Mouse (Mus musculus): Measurements from ENCODE around the gene Arpc1b.
"Not testable (repeated sequence)": the region's sequence is repeated elsewhere in the genome, so short reads cannot be mapped to it uniquely, and the experiment has no call there.

The Arpc1b gene

GRCm38 (mm10) chr5:145114606-145115473, 825 bp downstream of the Arpc1b start:
- DNase-seq (ENCODE audit: low read depth, low spot score), result no peak

GRCm38 (mm10) chr5:145115736-145116135, 1.7 kb downstream of the Arpc1b start:
- no peak for DNase-seq (ENCODE audit: low read depth, low spot score)

GRCm38 (mm10) chr5:145116316-145116715, 2.3 kb downstream of the Arpc1b start:
- DNase-seq (ENCODE audit: low read depth, low spot score), result peak; percentile 40

DNA sequence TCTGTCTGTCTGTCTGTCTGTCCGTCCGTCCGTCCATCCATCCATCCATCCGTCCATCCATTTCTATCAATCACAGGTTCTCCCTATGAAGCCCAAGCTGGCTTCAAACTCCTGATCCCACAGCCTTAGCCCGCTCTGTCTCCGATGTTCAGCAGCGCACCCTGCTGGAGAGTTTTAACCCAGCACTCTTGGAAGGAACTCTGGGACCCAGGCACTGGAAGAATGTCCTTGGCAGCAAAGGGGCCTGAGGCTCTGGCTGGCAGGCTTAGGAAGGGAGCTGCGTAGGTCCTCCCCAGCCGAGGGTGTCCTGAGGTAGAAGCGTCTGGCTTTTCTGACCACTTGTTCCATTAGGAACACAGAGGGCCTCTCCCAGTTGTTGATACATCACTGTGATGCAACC, 2.9 kb downstream of the Arpc1b start:
- DNase-seq (ENCODE audit: low read depth, low spot score), result no peak

DNA sequence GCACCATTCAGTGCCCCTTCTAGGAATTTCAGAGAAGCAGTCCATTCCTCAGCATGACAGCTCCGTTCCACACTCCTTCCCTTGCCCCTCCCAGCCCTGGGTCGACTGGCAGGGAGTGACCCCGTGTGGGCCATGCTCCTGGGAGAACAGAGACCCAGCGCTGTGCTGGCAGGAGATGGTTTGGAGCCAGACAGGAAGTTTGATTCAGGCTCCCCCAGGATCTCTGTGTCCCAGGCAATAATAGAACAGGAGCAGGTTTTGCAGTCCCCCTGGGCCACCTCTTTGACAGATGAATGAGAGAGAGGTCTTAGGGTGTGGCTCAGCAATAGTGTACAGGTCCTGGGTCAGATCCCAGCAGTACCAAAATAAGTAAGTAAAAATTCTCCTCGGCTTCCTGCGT, 4.0 kb downstream of the Arpc1b start:
- no peak for DNase-seq (ENCODE audit: low read depth, low spot score)

- DNase-seq (ENCODE audit: low read depth, low spot score), result no peak
Measured at GRCm38 (mm10) chr5:145118461-145118860, 4.4 kb downstream of the Arpc1b start.

DNA sequence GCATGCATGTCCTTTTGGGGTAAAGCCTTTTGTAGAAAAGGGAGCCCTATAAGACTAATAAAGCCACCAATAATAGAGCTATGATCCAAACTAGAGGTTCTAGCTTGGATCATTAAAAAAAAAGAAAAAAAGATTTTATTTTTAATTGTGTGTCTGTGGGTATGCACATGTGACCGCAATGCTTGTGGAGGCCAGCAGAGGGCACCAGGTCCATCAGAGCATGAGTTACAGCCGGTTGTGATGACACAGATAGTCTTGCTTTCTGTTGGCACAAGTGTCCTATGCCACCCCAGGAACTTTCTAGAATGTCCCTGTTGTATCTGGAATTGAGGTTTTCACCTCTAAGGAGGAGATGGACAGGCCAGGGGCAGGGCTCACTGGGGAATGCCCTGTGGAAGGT, 5.4 kb downstream of the Arpc1b start:
- no peak for DNase-seq (ENCODE audit: low read depth, low spot score)

DNA sequence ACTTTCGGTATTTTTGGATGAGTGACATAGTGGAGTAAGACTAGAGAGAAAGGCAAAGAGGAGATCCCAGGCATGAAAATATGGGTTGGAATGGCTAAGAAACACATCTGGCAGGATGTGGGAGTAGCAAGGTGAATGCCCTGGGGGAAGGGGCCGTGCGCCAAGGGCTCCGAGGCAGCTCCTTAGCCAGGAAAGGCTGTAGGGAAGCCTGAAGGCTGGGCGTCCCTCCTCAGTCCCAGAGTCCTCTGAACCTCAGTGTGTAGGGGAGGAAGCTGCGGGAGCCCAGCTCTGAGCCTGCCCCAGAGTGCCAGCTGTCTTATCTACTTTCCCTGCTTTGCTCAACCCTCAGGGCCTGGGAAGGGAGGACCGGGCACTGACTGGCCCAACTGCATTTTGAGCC, 6.9 kb downstream of the Arpc1b start:
- DNase-seq (ENCODE audit: low read depth, low spot score), result no peak

DNA sequence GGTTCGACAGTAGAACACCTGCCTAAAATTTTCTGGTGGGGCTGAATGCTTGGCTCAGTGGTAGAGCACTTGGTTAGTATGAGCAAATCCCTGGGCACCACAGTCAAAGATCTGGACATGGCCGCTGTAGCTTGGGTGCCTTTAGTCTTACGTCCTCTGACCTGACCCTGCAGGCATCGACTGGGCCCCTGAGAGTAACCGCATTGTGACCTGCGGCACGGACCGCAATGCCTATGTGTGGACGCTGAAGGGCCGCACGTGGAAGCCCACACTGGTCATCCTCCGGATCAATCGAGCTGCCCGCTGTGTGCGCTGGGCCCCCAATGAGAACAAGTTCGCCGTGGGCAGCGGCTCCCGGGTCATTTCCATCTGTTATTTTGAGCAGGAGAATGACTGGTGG, 9.4 kb downstream of the Arpc1b start:
- no peak for DNase-seq (ENCODE audit: low read depth, low spot score)

- DNase-seq (ENCODE audit: low read depth, low spot score), result no peak
Measured at GRCm38 (mm10) chr5:145126580-145126979, 12.6 kb downstream of the Arpc1b start.

GRCm38 (mm10) chr5:145129124-145129523, 15.1 kb downstream of the Arpc1b start:
- no peak for DNase-seq (ENCODE audit: low read depth, low spot score)

DNA sequence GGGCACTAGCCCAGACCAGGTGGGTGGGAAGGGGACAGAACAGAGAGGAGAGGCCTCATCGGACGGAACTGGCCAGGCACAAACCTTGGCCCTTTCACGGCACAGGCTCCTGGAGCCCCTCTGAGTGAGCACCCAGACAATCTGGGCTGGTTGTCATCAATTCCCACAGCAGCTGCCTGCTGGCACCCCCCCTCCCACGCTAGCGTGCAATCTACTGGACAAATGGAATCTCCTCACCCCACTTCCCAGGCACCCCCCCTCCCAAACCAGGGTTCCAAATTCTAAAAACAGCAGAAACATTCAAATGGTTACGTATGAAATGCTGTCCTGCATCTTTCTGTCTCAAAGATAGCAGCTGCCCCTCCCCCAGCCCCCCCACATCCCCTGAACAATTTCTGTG, 15.8 kb downstream of the Arpc1b start:
- DNase-seq (ENCODE audit: low read depth, low spot score), result not testable (repeated sequence)

DNA sequence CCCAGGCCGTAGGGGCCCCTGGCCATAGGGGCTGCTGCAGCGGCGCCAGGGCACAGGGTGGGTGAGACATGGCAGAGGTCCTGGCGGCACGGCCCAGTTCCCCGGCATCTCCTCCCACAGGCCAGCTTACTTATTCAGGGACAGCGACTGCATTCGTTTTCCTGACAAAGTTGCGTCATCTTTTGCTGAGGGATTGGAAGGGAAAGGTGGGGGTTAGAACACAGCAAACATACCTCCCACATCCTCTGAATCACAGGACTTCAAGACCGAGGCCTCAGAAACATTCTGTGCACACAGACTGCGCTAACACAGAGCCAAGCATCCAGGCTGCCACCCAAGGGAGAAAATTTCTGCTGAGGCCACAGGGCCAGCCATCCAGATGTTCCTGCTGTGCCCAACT, 16.2 kb downstream of the Arpc1b start:
- peak; percentile 94 for DNase-seq (ENCODE audit: low read depth, low spot score)

DNA sequence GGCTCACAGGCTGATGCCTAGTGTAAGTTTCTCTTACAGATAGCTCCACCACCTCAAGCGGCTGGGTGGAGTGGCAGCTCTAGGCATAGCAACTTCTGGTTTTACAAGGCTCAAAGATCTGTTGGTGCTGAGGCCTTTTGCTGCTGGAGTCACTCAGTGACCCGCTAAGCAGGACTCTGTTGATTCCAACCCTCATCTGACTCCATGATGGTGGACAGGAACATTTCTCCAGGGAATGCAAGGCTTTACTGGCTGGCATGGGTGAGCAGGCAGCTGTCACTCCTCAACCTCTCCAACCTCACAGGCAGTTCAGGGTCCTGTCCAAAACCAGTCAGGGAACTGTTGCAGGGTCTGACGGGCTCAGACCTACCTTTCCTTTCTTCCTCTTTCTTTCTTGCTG, 17.0 kb downstream of the Arpc1b start:
- no peak for DNase-seq (ENCODE audit: low read depth, low spot score)

- DNase-seq (ENCODE audit: low read depth, low spot score), result not testable (repeated sequence)
Measured at GRCm38 (mm10) chr5:145133275-145133674, 19.3 kb downstream of the Arpc1b start.

DNA sequence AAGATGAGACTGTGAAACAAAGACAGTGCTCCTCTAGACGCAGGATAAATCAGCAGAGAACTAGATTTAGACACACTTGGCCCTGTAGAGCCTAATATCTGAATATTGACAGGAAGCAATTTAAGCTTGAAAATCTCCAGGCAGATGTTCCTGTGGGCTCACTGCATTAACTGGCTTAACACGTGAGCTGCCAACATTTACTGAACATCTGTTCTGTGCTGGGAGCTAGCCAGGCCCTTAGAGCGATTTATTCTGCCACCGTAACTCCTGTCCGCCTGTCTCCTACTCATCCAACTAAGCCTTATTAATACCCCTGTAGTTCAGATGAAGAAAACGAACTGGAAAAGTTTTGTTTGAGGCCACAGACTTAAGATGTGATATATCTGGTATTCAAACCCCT, 24.8 kb downstream of the Arpc1b start:
- no peak for DNase-seq (ENCODE audit: low read depth, low spot score)

DNA sequence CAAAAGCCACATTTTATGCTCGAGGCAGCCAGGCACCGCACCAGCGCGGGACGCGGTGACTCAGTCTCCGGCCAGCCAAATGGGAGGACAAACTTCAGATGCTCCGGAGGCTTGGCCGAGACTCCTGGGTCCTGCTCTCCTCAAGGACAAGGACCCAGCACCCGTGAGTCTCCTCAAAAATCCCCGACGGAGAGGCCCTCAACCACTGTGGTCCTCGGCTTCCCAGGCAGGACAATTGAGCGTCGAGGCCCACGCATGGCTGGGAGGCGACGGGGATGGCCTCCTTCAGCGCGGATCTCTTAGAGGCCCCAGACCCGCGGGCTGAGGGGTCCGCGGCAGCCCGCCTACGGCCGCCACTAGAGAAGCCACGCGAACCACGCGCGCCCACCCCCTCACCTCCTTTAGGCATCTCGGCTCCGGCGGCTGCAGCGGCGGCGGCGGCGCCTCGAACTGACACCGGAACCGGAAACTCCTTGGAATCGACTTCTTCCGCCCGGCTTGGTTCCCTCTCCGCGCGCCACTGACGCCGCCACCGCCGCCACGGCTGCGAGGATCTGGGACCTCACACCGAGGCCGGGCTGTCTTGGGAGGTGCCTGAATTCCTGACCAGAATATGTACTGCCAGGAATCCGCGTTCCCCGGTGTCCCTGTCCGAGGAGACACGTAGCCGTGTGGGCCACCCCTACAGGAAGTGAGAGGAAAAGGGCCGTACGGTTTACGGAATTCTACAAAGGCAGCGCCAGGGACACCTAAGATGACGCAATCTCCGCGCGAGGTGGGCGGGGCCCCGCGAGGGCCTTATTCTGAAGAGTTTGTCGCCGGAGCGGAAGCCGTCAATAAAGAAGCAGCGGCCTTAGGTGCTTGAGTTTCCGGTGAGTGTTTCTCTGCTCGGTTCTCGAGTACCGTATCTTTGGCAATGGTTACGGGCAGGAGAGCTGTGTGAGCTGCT, 25.8 kb downstream of the Arpc1b start, which contains the start of the genes Pdap1 and Bud31:
Gene Pdap1, minus strand, starts transcription at position 668 of the 949 bp plus-strand sequence.
Gene Bud31, plus strand, starts transcription at position 792 of the 949 bp plus-strand sequence.
- peak; percentile 87 for DNase-seq (ENCODE audit: low read depth, low spot score)

DNA sequence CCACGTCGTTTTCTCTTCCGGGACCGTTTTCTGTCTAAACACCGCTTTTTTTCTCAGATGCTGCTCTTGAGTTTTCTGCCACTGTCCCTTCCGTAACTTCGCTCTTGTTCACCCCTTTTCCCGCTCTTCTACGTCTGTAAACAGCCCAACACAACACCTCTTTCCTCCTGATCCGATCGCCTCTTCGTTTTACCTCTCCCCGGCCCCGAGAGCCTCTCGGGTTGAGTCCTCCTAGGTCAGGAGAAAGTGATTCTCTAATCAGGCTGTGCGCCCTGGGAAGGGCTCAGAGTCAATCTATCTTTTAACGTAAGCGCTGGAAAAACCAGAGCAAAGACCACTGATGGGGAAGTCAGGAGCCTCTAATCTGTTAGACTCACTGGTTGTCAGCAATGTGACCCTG, 26.6 kb downstream of the Arpc1b start:
- DNase-seq (ENCODE audit: low read depth, low spot score), result no peak

DNA sequence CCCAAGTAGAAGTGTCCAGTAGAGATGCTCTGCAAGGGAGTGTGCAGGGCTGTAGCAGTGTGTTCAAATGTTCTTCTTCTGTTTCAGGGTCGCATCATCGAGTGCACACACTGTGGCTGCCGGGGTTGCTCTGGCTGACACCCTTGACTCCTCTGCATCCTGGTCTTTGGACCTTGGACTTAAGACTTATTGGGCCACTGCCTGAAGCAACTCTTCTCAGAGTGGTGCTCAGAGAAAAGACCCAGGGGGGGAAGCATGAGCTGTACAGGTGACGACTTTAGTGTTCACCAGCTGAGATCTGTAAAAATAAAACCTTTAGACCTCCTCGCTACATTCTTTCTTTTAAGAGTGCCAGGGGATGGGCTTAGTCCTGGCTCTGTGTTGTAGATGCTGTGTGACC, 33.7 kb downstream of the Arpc1b start:
- DNase-seq (ENCODE audit: low read depth, low spot score), result no peak

GRCm38 (mm10) chr5:145149294-145149693, 35.3 kb downstream of the Arpc1b start:
- DNase-seq (ENCODE audit: low read depth, low spot score), result no peak

GRCm38 (mm10) chr5:145152690-145153089, 38.7 kb downstream of the Arpc1b start:
- no peak for DNase-seq (ENCODE audit: low read depth, low spot score)

DNA sequence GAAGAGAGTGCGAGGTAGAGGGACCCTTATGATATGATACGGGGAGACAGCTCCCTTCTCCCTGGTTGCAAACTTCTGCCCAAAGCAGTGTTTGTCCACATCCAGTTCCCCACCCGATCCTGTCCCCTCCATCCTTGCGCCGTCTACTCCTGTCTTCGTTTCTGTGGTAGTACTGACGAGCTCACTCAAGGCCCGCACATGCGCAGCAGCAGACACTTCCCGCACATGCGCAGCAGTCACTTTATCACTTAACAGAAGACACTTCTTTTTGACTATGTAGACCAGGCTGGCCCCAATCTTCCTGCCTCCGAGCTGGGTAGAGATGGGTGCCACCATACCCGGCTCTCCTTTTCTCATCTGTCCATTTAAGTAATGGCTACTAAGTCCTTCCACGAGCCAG, 47.3 kb downstream of the Arpc1b start:
- DNase-seq (ENCODE audit: low read depth, low spot score), result no peak
